Mouse (Mus musculus) ES-E14 (cell line): ENCODE measurements around the gene Plxna2. TPM values are rescaled to one million over a fixed set of nuclear protein-coding genes. Genes with fewer than 3 reads are reported as not detected.
A peak's percentile ranks its signal among the peaks of the same experiment; 100 is the strongest.

Source experiments
- DNase-seq: peaks from one replicate; pipeline ENCODE4 v3.0.0-alpha.2; 2013; ENCODE audit warnings: low read depth, low spot score
- H3K27ac ChIP-seq: 2 replicates; pipeline ENCODE4 v1.5.1; 2012; ENCODE audit warnings: low read depth, mild to moderate bottlenecking, low read length, moderate library complexity, mixed read lengths; ENCODE audit not compliant: poor library complexity, insufficient read depth, severe bottlenecking
- H3K36me3 ChIP-seq: 2 replicates; pipeline ENCODE4 v1.6.1; 2012; ENCODE audit warnings: mild to moderate bottlenecking, low read length, moderate library complexity, mixed read lengths; ENCODE audit not compliant: control insufficient read depth, poor library complexity, insufficient read depth, severe bottlenecking
- H3K4me1 ChIP-seq, 2 experiments: fragments of 150-350 bp in 1 of 2; sonication (generic) in 1 of 2; 2 replicates each; pipeline ENCODE4 v1.6.1; 2012; ENCODE audit warnings: low read length in 2 of 2, mild to moderate bottlenecking in 1 of 2, mixed read lengths in 1 of 2; ENCODE audit not compliant: control insufficient read depth in 2 of 2, insufficient read depth in 2 of 2, poor library complexity in 1 of 2
- H3K4me3 ChIP-seq, 2 experiments: fragments of 150-350 bp in 1 of 2; sonication (generic) in 1 of 2; 2 replicates each; pipeline ENCODE4 v1.5.1; 2012; ENCODE audit warnings: low read length in 2 of 2, low read depth in 1 of 2, mild to moderate bottlenecking in 1 of 2, mixed read lengths in 1 of 2; ENCODE audit not compliant: insufficient read depth in 1 of 2, poor library complexity in 1 of 2, severe bottlenecking in 1 of 2
- H3K9ac ChIP-seq: 2 replicates; pipeline ENCODE4 v1.6.1; 2012; ENCODE audit warnings: low read depth, mild to moderate bottlenecking, low read length, mixed read lengths; ENCODE audit not compliant: poor library complexity, insufficient read depth, severe bottlenecking
- H3K9me3 ChIP-seq: fragments of 150-350 bp; sonication (generic); 2 replicates; pipeline ENCODE4 v1.6.1; 2012; ENCODE audit warnings: low read depth, mild to moderate bottlenecking, low read length; ENCODE audit not compliant: control insufficient read depth, insufficient read depth
- CHD2 ChIP-seq: IDR thresholded peaks from 2 replicates; pipeline ENCODE4 v1.6.1; 2014; ENCODE audit warnings: mild to moderate bottlenecking, low read depth, low read length, inconsistent platforms
- HCFC1 ChIP-seq: IDR thresholded peaks from 2 replicates; pipeline ENCODE4 v1.6.1; 2012; ENCODE audit warnings: low read length, inconsistent platforms, borderline replicate concordance; ENCODE audit not compliant: insufficient read depth
- MAFK ChIP-seq: IDR thresholded peaks from 2 replicates; pipeline ENCODE4 v1.6.1; 2014; ENCODE audit warnings: mild to moderate bottlenecking, low read depth, low read length, inconsistent platforms; ENCODE audit not compliant: insufficient read depth
- ZC3H11A ChIP-seq: IDR thresholded peaks from 2 replicates; pipeline ENCODE4 v1.6.1; 2012; ENCODE audit warnings: low read depth, mild to moderate bottlenecking, inconsistent platforms, low read length, borderline replicate concordance
- ZNF384 ChIP-seq: IDR thresholded peaks from 2 replicates; pipeline ENCODE4 v1.6.1; 2012; ENCODE audit warnings: low read depth, low read length, inconsistent platforms
- in situ Hi-C, 2 experiments: fragments of 600-800 bp; cut with MboI; formaldehyde crosslinking; loops; one replicate each; pipeline ENCODE4 v1.15.1; 2025; ENCODE audit warnings: low sequenced_read_pairs in 2 of 2, inconsistent platforms in 1 of 2; ENCODE audit not compliant: unreplicated experiment in 2 of 2
- total RNA-seq: library from RNA; depleted of rRNA; stranded (reverse); fragments of 300-350 nt; gene quantifications from 2 replicates; pipeline ENCODE4 v1.2.3, GENCODE M21; 2012; rRNA removed

Plxna2 gene
- total RNA-seq, result 3.9 and 5.2 TPM in 2 replicates

DNA sequence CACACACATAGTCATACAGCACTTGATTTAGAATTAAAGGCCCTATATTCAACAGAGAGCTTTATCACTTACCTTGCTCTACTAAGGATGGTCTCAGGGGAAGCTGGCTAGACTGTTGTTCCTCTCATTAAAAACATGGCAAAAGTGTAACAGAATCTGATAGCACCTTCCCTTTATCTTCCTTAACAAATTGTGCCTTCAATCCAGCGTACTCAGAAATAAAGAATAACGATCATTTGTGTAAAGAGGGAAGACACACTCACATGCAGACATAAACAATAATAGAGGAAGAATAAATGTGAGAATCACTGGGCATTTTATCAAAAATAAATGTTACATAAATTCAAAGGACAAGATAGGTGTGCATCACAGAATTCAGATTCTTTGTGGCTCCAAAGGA, at the start of gene Plxna2:
TSS of gene Plxna2 (plus strand) at position 301 of the 400 bp plus-strand sequence.
- Histone ChIP-seq H3K4me1 (peaks cover 0 to 4% of the 10 kb centered on the region in 2 experiments; a peak in 1 of 4 replicates), H3K36me3 (no peaks in the 10 kb centered on the region), H3K4me3 (0 out of 4 replicates have a peak within 1 kb of the TSS, but pooled peaks of 1 of the 2 experiments have one; percentile 1), H3K27ac (no peak within 1 kb of the TSS), H3K9ac (no peak within 1 kb of the TSS), H3K9me3 (no peaks in the 10 kb centered on the region)
- DNase-seq, result no peak
- in situ Hi-C loops, result loop anchor here in 1 of 2 experiments (25.0 kb wide), 1 partner anchor 344 kb away; no protein-coding TSS in a partner anchor
- TF ChIP-seq ZNF384 (no peak), ZC3H11A (no peak), HCFC1 (no peak), MAFK (no peak), CHD2 (no peak)

- Histone ChIP-seq H3K4me3 (no peak overlapping the region), H3K9me3 (no peaks in the 10 kb centered on the region), H3K9ac (no peak overlapping the region), H3K27ac (no peak overlapping the region), H3K4me1 (no peaks in the 10 kb centered on the region), H3K36me3 (no peaks in the 10 kb centered on the region)
- in situ Hi-C loops, result no loop called here
- DNase-seq, result no peak
- TF ChIP-seq ZNF384 (no peak), CHD2 (no peak), MAFK (no peak), ZC3H11A (no peak), HCFC1 (no peak)
Measured at GRCm38 (mm10) chr1:194573870-194574269, 44.1 kb upstream of the Plxna2 start.

- Histone ChIP-seq H3K4me3 (no peak overlapping the region), H3K9ac (no peak overlapping the region), H3K36me3 (no peaks in the 10 kb centered on the region), H3K27ac (no peak overlapping the region), H3K9me3 (no peaks in the 10 kb centered on the region), H3K4me1 (no peaks in the 10 kb centered on the region)
- DNase-seq, result no peak
- TF ChIP-seq MAFK (no peak), CHD2 (no peak), ZNF384 (no peak), ZC3H11A (no peak), HCFC1 (no peak)
- in situ Hi-C loops, result no loop called here
Measured at GRCm38 (mm10) chr1:194578270-194578669, 39.7 kb upstream of the Plxna2 start.

- in situ Hi-C loops, result no loop called here
- Histone ChIP-seq H3K27ac (no peak overlapping the region), H3K4me1 (no peaks in the 10 kb centered on the region), H3K4me3 (no peak overlapping the region), H3K9me3 (no peaks in the 10 kb centered on the region), H3K9ac (no peak overlapping the region), H3K36me3 (no peaks in the 10 kb centered on the region)
- DNase-seq, result no peak
- TF ChIP-seq HCFC1 (no peak), CHD2 (no peak)
Measured at GRCm38 (mm10) chr1:194580539-194580938, 37.5 kb upstream of the Plxna2 start.

- H3K4me3 ChIP-seq, result no peak overlapping the region
- no peaks in the 10 kb centered on the region for H3K9me3 ChIP-seq
- no peak overlapping the region for H3K9ac ChIP-seq
- TF ChIP-seq HCFC1, result no peak
- TF ChIP-seq MAFK, result no peak
- no peak for TF ChIP-seq ZNF384
- TF ChIP-seq CHD2, result no peak
- TF ChIP-seq ZC3H11A, result no peak
- in situ Hi-C loops, result no loop called here
- no peaks in the 10 kb centered on the region for H3K4me1 ChIP-seq
- no peak for DNase-seq
- H3K36me3 ChIP-seq, result no peaks in the 10 kb centered on the region
- H3K27ac ChIP-seq, result no peak overlapping the region
Measured at GRCm38 (mm10) chr1:194586670-194587069, 31.3 kb upstream of the Plxna2 start.
